Mouse (Mus musculus): ENCODE data around the gene Gal.
A peak's percentile ranks its signal among the peaks of the same experiment; 100 is the strongest.

Gal gene

GRCm38 (mm10) chr19:3419251-3419650, 4.9 kb upstream of the Gal start:
- no peak for DNase-seq (ENCODE audit: low read depth, low spot score)

- no peak for DNase-seq (ENCODE audit: low read depth, low spot score)
Observed at GRCm38 (mm10) chr19:3405531-3406281, 8.6 kb downstream of the Gal start.

GRCm38 (mm10) chr19:3404030-3404429, 10.3 kb downstream of the Gal start:
- no peak for DNase-seq (ENCODE audit: low read depth, low spot score)

GRCm38 (mm10) chr19:3402390-3402789, 12.0 kb downstream of the Gal start:
- no peak for DNase-seq (ENCODE audit: low read depth, low spot score)

- no peak for DNase-seq (ENCODE audit: low read depth, low spot score)
Observed at GRCm38 (mm10) chr19:3401943-3402342, 12.4 kb downstream of the Gal start.

GRCm38 (mm10) chr19:3401504-3401903, 12.8 kb downstream of the Gal start:
- no peak for DNase-seq (ENCODE audit: low read depth, low spot score)

- no peak for DNase-seq (ENCODE audit: low read depth, low spot score)
Observed at GRCm38 (mm10) chr19:3400057-3400456, 14.3 kb downstream of the Gal start.

GRCm38 (mm10) chr19:3394216-3394615, 20.1 kb downstream of the Gal start:
- no peak for DNase-seq (ENCODE audit: low read depth, low spot score)

GRCm38 (mm10) chr19:3392384-3392783, 22.0 kb downstream of the Gal start:
- no peak for DNase-seq (ENCODE audit: low read depth, low spot score)

GRCm38 (mm10) chr19:3389089-3389488, 25.3 kb downstream of the Gal start:
- peak; percentile 95 for DNase-seq (ENCODE audit: low read depth, low spot score)

- peak; percentile 93 for DNase-seq (ENCODE audit: low read depth, low spot score)
Observed at GRCm38 (mm10) chr19:3388629-3389057, 25.7 kb downstream of the Gal start, which contains the start of gene Tesmin. Gene Tesmin (plus strand): TSS chr19:3388857.

- DNase-seq (ENCODE audit: low read depth, low spot score) = peak; percentile 35
Observed at GRCm38 (mm10) chr19:3388061-3388460, 26.3 kb downstream of the Gal start.

GRCm38 (mm10) chr19:3378614-3379013, 35.7 kb downstream of the Gal start:
- DNase-seq (ENCODE audit: low read depth, low spot score) = no peak

GRCm38 (mm10) chr19:3376966-3377715, 37.2 kb downstream of the Gal start:
- no peak for DNase-seq (ENCODE audit: low read depth, low spot score)

GRCm38 (mm10) chr19:3375945-3376495, 38.3 kb downstream of the Gal start:
- DNase-seq (ENCODE audit: low read depth, low spot score) = no peak

GRCm38 (mm10) chr19:3374028-3374427, 40.3 kb downstream of the Gal start:
- peak; percentile 42 for DNase-seq (ENCODE audit: low read depth, low spot score)

- no peak for DNase-seq (ENCODE audit: low read depth, low spot score)
Observed at GRCm38 (mm10) chr19:3373380-3373779, 41.0 kb downstream of the Gal start.

GRCm38 (mm10) chr19:3368276-3368675, 46.1 kb downstream of the Gal start:
- no peak for DNase-seq (ENCODE audit: low read depth, low spot score)

- DNase-seq (ENCODE audit: low read depth, low spot score) = peak; percentile 21
Observed at GRCm38 (mm10) chr19:3365089-3365488, 49.3 kb downstream of the Gal start.

- DNase-seq (ENCODE audit: low read depth, low spot score) = no peak
Observed at GRCm38 (mm10) chr19:3363510-3363909, 50.8 kb downstream of the Gal start.

Data from CD4-positive, CD25-positive, alpha-beta regulatory T cell, adult 2 months (primary cell).